Mouse (Mus musculus) spleen, postnatal 36 days (tissue): Measurements from ENCODE around the gene Ly6g6e.
"Not testable (repeated sequence)": the region's sequence is repeated elsewhere in the genome, so short reads cannot be mapped to it uniquely, and the experiment has no call there.

Source experiments
- DNase-seq, 2 experiments: peaks; one replicate each; pipeline ENCODE4 v3.0.0; 2022; ENCODE audit warnings: low spot score in 2 of 2, mixed read lengths in 1 of 2

The Ly6g6e gene

DNA sequence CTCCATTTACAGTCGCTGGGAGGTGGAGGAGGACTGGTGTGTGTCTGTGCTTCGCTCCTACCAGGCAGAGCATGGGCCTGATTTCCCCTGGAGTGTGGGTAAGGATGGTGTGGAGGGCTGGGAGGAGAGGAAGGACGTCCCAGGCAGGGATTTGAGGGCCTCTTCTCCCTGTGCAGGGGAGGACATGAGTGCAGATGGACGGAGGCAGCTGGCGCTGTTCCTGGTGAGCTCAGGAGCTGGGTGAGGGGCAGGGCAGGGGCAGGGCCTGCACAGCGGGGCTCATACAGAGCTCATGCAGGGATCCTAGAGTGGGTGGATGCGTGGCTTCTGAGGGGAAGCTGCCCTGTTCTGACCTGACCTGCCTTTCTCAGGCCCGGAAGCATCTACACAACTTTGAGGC, 25.6 kb downstream of the Ly6g6e start:
- no peak for DNase-seq

DNA sequence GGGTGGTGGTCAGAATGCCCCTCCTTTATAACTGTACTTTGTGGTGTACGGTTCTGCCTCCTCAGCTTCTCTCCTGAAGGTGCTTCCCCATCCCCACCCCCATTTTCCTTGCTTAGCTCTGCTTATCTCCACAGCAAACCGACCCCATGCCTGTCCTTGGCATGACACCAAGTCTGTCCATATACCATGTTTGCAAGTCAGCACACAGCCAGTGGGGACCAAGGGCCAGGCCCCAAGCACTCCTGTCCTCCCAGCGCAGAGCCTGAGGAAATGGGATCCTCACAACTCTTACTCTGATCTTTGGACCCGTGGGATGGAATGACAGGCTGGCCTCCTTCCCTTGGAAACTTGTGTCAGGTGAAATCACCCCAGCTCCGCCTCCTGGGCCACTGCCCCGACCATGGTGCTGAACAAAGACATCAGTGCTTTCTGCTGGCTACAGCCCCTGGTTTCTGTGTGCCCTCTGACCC, 26.6 kb downstream of the Ly6g6e start:
- peak; percentile 19 to 44 for DNase-seq

DNA sequence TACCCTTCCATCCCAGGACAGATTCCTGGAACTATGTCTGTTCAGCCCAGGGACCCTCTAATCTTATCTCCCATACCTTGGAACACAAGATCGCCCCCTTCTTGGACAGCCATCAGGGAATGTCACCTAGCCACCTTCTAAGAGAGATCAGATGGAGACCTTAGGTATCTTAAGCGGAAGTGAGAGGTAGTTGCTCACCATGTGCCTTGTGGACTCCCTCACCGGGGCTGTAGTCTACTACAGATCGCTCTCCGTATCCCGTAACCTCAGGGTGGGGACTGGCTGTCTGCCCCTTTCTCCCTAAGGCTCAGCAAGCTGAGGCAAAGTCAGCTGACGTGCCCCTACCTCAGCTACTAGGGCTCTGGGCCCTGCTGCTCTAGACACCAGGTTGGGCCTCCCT, 27.4 kb downstream of the Ly6g6e start:
- DNase-seq = no peak

DNA sequence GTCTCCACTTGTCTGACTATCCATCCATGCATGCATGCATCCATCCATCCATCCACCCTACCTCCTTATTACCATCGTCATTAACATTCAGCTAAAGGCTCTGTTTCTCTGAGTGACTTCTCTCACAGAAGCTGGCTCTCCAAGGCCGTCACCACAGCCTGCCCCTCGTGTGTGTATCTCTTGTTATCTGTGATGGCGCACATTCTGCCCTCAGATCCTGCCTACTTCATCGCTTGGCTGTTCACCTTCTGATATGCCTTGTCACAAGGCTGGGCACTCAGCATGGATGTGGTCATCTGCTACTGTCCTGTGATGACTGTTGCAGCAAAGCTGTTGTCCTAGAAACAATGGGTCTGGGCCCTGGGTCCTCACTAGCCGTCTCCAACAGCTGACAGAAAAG, 28.1 kb downstream of the Ly6g6e start:
- peak; percentile 26 to 52 for DNase-seq

DNA sequence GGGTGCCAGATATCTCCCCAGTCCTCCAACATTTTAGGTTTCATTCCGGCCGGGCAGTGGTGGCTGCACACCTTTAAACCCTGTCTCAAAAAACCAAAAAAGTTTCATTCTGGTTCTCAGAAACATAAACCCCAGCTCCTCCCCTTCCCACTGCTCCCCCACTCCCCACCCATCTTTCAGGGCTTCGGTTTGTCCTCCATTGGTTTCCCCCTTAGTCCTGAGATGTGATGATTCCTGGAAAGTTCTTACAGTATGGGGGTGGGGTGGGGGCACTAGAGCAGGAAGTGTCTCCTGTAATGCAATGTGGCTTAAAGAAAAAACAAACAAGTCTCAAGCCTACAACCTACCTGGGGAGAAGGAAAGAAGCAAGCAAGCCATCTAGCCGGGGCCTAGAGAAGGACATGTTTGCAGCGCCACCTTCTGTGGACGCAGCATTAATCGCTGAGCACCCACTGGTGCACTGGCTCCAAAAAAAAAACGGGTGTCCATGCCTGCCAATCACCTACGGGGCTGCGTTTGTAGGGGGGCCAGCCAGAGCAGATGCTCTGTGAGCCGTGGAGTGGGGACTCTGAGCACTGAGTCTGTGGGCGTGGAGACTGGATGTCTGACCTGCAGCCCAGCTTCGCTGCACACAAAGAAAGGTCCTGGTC, 29.2 kb downstream of the Ly6g6e start:
- peak; percentile 27 to 39 for DNase-seq

DNA sequence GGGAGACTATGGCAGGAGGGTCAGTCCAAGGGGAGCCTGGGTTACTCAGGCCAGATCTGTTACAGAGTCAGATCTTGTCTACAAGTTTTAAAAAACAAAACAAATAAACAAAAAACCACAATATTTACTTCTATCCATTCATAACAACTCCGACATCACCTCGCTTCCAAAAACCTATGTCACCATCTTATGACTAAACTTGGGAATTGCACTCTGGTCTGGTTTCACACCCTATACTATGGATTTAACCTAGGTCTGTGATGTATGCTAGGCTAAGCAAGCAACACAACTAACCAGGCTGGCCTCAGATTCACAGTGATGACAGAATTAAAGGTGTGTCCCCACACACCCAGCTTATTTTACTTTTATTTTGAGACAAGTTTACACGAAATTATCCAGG, 29.8 kb downstream of the Ly6g6e start:
- no peak for DNase-seq

DNA sequence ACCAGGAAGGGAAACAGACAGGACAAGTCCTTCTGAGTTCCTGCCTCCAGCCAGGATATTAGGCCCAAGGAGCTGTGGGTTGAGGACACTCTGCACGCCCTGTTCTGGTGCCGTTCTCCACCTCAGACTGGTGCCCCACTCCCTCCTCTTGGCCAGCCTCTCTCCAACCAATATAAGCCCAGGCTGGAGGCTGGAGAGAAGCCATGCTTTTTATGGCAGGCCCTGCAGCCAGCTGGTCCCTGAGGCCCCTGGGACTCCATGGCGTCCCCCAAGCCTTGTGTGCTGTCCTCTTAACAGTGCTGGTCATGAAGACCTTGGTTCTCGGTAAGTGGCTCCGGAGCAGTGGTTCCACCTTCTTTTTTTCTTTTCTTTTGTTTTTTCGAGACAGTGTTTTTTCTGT, 31.4 kb downstream of the Ly6g6e start, which contains the start of gene Ly6g5c:
Gene Ly6g5c, plus strand, starts transcription at position 183 of the 400 bp plus-strand sequence.
- DNase-seq = no peak

DNA sequence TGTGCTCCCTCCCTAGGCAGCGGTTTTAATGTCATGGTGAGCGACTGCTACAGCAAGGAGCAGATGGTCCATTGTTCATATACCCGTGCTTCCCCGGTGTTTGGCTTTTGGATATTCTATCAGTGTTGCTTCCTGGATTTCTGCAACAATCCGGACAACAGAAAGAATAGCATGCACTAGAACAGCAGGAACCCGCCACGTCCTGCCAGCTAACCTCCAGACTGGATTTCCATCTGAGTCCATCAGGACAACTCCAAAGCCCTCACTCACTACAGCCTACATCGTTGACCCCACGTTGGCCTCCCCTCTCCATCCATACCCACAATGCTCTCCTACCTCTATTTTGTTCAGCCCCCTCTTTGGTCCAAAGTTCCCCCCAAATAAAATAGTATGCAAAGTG, 35.1 kb downstream of the Ly6g6e start:
- no peak for DNase-seq

DNA sequence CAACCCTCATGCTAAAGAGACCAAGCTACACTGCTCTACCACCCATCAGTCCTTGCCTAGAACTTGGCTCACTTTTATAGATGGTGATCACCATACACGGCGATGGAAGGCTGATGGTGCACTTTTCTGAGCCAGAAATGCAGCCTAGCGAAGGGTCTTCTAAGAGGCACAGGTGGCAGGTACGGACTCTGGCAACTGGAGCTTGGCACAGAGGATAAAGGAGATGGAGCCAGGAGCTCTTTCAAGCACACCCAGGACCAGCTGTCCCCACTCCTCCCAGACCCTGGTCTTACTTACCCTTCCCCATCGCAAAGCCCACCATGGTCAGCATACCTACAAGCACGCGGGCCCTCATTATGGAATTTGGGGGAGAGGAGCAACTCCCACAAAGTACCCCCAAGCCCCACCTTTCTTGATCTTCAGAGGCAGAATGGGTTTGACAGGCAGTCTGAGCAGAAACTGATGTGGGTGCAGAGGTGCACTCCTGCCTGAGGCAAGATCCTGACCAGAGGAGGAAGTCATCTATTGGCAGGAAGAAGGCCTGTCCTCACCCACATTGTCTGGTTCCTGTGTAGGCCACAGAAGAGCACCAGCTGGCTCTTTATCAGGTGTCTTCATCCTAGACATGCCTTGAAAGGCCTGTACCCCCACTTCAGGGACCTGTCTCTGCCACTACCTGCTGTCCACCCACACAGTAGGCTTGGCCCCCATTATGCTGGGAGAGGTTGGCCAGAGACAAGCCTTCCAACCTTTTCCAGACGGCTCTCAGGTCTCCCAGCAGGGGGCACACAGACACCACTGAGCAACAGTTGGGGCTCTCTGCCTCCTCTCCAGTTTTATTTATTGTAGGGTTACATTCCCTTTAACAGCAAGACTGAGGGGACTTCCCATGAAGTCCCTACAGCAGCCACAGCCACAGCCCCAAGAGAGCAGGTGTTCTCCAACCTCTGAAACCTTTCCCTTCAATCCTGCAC, 38.6 kb downstream of the Ly6g6e start, which contains the start of gene Ly6g5b:
Gene Ly6g5b, minus strand, starts transcription at position 383 of the 974 bp plus-strand sequence.
- DNase-seq = peak; percentile 34 to 45

DNA sequence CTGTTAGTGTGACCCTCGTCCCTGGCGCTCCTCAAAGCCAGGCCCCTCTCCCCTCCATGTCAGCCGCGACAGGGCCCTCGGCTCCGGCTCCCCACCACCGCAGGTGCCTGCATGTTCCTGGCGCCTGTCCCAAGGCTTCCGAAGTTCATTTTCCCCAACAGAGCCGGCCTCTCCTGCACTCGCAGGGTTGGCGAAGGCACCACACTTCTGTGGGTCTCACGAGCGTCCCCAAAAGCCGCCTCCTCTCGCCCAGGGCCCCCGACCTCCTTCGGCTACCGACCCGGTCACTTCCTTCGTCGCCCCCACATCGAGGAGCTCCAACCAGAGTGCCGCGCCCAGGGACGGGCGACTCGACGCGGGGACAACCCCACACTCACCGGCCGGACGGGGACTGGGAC, 44.0 kb downstream of the Ly6g6e start:
- DNase-seq = no peak

DNA sequence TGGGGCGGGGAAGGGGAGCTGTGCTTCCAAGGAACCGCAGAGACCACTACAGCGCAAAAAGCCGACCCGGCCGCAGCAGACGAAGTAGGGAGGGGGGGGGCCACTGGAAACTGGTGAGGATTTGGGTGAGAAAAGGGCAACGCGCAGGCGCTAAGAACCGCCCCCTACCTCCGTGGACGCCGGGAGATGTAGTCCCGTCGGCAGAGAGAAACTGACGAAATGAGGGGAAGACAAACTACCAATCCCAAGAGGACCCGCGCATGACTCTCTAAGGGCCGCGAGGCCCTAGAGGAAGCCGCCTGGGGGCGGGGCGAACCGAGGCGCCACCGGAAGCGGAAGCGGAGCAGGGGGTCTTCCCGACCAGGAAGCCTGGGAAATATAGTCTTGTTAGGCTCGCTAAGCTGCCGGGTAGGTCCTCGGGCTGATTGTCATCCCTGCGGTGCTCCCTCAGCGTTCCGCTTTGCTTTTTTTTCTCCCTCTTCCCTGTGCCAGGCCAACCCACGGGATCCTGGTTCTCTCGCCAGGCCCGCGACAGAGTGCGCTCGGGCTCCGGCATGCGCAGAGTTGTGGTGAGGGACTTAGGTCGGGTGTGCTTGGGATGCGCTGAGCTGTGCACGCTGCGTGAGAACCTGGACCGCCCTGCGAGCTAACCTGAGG, 44.6 kb downstream of the Ly6g6e start, which contains the start of gene Gpank1:
Gene Gpank1, plus strand, starts transcription at position 313 of the 657 bp plus-strand sequence.
- DNase-seq = peak; percentile 99

DNA sequence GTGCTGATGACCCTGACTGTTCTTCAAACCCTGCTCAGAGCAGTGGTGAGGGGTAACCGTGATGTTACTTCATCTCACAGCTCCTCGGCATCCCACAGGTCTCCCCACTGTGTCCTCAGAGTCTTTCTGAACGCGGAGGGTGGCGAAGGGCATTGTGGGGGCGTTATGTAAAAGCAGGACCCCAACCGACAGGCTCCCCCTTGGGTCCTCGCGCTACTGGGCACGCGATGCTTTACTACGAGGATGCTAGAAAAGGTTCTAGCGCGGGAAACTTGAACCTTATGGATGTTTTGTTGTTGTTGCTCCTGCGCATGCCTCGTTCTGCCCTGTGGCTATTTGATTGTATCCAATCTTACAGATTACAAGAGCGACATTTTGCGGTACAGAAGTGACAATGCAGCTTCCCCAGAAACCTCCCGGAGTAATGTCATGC, 45.2 kb downstream of the Ly6g6e start, which contains the start of gene Csnk2b:
Gene Csnk2b, minus strand, starts transcription at position 183 of the 433 bp plus-strand sequence.
- peak in 1 of 2 experiments; percentile 56 for DNase-seq

DNA sequence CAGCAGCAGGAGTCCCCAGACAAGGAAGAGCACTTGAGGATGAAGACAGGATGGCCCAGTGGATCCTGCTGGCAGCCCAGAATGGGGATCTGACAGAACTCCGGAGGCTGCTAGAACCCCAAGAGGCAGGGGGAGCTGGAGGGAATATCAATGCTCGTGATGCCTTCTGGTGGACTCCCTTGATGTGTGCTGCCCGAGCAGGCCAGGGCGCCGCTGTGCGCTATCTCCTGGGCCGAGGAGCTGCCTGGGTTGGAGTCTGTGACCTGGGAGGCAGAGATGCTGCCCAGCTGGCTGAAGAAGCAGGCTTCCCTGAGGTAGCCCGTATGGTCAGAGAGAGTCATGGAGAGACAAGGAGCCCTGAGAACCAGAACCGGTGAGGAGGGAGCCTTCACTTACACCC, 46.6 kb downstream of the Ly6g6e start:
- not testable (repeated sequence) for DNase-seq

DNA sequence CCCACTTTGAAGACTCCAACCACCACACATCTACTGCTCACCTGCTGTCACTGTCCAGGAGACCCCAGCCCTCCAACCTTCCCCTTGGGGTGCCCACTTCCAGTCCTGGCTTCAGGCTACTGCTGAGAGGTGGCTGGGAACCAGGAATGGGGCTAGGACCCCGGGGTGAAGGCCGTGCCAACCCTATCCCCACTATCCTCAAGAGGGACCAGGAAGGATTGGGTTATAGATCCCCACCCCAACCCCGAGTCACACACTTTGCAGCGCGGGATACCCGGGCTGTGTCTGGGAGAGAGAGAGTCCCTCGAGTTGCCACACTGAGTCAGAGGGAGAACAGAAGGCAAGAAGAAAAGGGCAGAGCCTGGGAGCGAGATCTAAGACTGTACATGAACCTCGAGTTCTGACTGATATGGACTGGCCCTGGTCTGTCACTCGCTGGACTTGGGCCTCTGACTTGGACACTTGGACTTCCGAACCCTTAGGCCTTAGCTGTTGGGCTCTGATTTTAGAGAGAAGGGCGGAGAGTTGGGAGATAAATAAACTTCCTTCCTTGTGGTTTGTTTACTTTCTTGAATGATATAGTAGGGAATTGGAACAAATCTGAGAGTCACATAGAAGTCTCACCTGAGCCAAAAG, 47.7 kb downstream of the Ly6g6e start:
- DNase-seq = not testable (repeated sequence)

DNA sequence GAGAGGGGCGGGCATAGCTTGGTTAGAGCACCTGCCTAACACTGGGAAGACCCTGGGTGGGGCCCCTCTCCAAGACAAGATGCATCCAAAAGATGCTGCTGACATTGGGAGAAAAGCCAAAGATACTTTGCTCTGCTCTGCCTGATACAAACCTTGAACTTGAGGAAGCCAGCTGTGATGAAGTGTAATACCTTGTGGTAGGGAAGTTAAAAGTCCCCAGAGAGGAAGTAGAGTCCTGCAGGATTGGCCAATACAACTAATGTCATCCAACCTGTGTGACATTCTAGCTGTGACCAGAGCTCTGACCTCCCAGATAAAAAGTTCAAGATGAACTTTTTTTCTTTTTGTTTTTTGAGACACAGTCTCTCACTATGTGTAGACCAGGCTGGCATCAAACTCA, 48.4 kb downstream of the Ly6g6e start:
- DNase-seq = no peak

DNA sequence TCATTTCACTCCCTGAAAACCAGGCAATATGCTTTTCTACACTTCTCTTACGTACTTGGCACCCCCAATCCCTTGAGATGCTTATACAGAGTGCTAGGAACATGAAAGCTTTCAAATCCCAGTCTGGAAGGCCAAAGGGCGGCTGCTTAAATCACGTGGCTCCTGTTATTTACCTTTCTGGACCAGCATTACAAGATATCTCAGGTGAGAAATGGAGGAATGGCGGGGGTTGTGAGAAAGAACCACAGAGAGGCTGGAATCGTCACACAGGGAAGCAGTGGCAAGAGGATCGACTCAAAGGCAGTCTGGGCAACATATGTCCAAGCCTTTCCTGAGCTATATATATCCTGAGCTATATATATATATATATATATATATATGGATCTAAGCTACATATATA, 48.9 kb downstream of the Ly6g6e start:
- DNase-seq = no peak

DNA sequence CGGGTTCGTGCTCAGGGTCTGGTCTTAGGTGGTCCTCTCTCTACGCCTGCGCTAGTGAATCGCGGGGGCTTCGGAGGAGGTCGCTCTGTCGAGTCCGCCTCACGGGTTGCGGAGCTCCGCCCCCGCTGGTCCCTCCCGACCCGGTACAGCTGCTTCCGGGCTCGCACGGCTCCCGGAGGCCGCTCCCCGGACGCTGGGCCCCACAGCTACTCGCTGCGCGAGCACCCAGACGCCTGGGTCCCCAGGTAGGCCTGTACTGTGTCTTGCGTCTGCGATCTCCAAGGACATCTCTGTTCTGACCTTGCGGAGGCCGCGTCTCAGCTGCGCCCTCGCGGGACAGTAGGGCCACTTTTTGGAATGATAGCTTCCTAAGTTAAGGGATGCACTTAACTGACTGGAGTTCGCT, 49.5 kb downstream of the Ly6g6e start, which contains the start of gene D17H6S53E:
Gene D17H6S53E, plus strand, starts transcription at position 168 of the 406 bp plus-strand sequence.
- DNase-seq = peak; percentile 79 to 81

DNA sequence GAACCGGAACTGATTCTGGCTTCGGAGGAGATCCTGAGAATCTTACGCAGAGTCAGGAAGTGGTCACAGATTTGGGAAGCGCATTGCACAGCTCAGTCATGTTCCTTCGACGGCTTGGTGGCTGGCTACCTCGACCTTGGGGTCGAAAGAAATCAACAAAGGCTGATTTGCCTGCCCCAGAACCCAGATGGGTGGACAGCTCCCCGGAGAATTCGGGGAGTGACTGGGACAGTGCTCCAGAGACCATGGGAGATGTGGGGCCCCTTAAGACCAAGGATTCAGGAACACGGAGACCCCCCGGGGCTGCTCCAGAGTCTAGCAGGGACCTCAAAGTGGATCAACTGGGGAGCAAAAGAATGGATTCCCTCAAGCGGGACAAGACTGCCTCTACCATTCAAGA, 50.3 kb downstream of the Ly6g6e start:
- DNase-seq = no peak
